Mouse (Mus musculus): ENCODE results near the gene Mgat4a.

Gene Mgat4a

DNA sequence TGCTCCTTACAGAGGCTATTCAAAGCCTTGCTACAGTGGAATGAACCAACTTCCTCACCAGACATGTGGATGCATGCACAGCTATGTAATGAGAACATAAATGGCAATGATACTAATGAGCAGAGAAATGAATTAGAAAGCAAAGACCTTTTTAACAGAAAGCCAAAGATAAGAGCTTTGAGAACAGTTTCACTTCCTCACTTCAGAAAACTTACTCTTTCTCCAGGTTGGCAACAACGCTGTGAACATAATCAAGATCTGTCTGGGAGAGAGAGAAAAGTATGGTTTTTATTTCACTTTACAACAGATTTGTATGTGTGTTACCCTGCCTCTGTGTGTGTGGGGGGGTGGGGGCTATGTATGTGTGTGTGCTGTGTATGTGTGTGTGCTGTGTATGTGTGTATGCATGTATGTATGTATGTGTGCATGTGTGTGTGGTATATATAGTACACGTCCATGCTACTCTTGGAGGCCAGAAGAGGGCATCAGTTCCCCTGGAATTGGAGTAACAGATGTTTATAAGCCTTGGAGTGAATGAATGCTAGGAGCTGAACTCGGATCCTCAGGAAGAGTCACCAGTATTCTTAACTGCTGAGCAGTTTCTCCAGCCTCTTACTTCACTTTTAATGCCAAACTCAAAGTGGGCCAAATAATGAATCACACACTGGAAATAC, 74.4 kb downstream of the Mgat4a start:
- DNase-seq (ENCODE audit: low spot score in 2 of 2) = no peak

DNA sequence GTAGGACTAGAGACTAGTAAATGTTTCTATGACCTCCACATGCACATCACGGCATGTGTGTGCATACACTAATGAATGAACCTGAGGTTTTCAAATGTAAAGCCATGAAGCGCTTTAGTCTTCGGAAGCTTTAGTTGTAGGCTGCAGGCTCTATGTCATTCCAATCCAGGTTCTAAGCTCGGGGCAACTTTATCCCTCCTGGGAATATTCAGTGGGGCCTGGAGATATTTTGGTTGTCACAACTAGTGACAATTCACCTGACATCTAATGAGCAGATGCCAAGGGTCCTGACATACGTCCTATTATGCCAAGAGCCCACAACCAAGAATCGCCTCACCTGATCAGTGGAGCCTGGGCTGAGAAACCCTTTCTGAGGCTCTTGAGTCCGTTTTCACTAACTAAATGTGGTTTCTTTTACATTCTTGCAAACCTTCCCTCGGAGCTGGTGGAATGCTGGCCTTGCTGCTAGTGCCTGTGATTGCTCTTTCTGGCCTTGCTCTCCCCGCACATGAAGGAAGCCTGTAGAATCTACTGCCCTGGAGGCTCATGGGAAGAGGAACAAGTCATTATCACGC, 75.9 kb downstream of the Mgat4a start:
- no peak for DNase-seq (ENCODE audit: low spot score in 2 of 2)

DNA sequence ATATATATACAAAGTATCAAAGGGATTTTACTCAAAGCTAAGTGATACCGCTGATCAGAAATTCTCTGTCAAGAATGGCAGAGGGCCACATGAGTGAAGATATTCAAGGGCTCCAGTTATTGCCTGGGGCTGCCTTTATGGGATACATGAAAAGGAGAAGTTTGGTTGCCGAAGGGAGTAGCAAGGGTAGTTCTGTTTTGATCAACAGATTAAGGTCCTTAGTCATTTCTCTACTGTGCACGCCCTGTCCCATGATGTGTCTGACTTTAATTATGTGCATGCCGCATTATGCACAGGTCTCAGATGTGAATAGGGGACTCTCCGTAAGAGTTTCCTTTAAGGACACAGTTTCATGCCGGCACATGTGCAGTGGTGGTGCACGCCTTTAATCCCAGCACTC, 83.3 kb downstream of the Mgat4a start:
- no peak for DNase-seq (ENCODE audit: low spot score in 2 of 2)

DNA sequence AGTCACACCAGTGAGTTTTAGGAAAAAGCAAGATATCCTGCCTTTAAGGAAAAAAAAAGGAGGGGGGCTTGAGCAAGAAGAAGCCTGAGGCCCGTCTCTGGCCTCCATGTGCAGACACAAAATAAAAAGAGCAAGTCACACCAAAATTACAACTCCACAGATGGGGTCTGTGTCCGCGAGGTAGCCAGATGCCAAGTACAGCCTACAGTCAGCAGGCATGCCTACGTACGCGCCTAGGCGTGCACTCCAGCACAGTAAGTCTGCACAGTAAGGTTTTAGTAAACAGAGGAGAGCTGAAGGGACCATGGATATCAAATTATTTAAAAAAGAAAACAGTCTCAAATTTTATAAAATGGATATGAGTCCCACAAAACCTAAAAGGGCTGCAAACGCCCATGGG, 89.5 kb downstream of the Mgat4a start:
- no peak for DNase-seq (ENCODE audit: low spot score in 2 of 2)

DNA sequence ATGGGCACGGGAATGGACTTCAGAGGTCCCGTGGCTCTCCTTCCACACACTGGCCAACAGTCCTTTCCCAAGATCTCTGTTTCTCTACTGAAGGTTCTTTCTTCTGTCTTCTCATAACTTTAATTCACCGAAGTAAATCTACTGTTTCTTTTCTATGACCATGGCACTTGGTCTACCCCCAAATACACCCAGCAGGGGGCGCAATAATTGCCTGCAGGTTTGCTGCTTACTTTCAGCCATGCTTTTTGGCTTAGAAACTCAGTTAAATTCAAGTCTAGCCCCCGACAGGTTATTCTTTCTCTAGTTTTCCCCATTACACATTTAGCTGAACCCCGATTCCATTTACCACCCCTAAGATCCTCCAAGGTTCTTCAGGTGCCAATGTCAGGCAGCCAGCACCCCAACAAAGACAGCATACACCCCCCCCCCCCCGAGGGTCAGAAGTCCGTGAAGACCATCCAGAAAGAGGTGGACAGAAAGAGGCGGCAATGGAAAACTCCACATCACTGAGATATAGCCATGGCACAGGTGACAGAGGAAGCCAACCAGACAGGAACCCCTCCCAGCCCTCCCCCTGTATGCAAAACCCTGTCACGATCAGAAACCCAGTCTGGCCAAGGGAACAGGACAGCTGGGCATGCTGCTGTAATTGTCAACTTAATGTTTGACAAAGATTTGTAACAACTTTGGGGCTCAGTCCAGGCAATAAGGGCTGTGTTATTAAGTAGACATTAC, 92.3 kb downstream of the Mgat4a start:
- peak; percentile 52 to 83 for DNase-seq (ENCODE audit: low spot score in 2 of 2)

DNA sequence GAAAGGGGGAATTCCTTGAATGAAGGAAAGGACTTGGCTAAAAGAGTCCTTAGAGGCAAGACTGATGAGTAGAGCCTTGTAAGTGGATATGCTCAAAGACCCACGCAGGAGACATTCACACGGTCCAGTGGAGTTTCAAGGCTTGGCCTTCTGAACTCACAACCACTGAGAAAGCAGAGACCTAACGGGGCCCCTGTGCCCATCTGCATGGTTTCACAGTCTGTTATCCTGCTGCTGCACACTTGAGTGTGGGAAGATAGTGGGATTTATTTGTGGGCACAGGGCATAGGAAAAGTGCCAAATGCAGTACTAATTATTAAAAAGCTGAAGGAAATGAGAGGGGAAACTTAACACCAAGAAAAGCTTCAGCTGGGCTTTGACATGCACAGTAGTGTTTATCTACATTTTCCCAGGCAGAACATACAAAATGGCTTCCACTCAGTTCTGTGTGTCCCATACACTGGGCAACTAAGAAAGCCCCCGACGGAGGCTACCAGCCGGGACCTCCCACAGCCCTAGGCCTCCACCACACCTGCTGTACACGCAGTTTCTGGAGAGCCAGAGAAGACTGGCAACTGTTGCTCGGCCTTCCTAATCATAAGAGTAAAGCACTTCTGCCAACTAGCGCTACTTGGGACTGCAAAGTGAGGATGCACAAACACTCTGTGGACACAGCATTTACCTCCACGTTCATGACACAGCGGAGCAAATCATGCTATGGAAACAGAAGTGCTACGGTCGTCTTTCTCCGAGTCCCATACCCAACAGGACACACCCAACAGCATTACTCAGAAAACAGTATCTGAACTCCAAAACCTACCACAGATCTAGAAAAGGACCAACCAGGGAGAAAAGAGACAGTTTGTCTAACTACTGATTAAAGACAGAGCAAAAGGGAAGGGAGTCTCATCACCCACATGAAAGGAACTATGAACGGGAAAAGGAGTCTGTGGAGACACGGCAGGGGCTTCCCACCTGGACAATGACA, 97.7 kb downstream of the Mgat4a start:
- no peak for DNase-seq (ENCODE audit: low spot score in 2 of 2)

DNA sequence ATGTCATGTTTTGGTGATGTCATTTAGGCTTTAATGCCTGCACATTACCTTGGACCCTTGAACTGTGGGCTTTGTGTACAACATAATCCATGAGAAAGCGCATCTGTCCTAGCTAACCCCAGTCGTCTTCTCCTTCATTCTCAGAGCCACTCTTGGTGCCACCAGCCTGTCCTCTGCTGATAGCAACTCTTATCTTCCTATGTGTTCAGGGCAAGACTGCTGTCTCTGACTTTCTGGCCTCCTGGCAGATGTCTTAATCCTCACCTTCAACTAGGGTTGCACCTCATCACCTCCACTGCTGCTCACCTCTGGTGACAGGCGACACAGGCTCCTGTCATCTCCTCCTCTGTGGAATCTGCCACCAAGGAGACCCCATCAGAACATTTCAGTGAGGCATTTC, 104.4 kb downstream of the Mgat4a start:
- no peak for DNase-seq (ENCODE audit: low spot score in 2 of 2)

DNA sequence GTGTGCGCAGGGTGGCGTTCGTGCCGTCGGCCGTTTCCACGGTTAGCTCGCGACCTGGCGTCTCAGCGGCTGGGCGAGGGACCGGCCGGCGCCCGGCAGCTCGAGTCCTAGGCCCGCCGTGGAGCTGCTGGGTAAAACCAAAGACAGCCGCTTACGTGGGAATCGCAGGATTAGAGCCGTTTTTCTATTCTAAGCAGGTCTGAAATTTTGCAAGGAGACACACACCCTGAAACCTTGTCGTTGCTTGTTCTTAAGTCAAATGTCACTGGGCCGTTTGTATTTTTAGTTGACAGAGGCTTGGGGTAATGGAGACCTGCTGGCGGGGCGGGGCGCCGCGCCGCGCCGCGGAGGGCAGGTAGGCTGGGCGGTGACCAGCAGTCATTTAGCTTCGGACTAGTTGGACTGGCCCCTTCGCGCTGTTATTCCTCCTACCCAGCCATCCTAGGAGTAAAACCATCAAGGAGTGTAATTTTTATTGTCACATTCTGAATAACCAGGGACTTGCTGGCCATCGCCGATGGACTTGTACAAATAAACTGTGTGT, 110.4 kb downstream of the Mgat4a start:
- peak in 1 of 2 experiments; percentile 51 for DNase-seq (ENCODE audit: low spot score in 2 of 2)

DNA sequence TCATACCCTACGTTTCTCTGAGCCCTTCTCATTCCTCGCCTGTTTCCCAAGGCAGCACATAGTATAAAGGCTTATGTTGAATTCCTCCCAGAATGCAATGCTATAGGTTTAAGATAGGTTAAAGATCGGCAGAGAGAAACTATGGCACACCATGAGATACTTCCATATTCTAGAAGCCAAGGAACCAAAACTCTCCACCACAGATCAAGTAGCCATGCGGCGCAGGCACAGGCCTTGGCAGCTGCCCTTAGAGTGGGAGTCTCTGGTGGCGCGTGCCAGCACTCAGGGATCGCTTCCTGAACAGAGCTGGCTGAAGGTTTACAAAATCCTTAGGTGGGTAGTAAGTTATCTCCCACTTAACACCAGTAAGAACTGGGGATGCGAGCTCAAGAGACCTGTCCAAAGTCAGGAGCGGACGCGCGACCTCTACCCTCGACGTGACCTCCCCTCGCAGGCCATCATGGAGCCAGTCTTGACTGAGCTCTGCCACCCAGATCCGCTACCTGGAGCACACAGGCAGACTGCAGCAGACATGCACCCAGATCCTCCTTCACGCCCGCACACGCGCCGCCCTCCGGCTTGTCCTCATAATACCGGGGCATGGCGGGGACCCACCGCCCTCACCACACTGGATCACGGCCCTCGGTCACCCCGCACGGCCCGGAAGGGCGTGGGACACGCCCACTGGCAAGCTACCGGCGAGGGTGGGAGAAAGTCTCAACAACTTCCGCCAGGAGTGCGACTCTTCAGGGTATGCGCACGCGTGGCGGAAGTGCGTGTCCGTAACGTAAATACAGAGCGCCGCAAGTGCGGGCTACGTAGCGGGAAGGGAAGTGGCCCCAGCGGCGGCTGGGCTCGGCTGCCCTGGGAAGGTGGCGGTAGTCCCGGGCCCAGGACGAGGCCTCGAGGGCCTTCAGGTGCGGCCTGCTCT, 111.2 kb downstream of the Mgat4a start, which contains the start of the genes Coa5 and Unc50:
TSS of gene Coa5 (minus strand) at position 738 of the 931 bp plus-strand sequence.
TSS of gene Unc50 (plus strand) at position 774 of the 931 bp plus-strand sequence.
- peak; percentile 83 to 93 for DNase-seq (ENCODE audit: low spot score in 2 of 2)

DNA sequence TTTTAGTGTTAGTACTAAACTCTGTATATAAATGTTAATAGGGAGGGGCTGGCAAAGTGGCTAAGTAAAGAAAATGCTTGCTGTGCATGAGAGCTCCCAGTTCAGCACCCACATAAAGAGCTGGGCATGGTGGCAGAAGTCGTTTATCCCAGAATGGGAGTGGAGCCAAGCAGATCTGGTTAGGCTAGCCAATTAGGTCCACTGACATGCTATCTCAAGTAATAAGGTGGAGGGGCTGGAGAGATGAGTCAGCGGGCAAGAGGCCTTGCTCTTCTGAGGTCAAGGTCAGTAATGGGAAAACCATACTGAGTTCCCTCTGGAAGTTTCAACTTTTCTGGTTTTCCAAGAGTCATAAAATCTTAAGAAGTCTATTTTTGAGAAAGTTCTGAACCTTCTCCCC, 111.9 kb downstream of the Mgat4a start:
- no peak for DNase-seq (ENCODE audit: low spot score in 2 of 2)

DNA sequence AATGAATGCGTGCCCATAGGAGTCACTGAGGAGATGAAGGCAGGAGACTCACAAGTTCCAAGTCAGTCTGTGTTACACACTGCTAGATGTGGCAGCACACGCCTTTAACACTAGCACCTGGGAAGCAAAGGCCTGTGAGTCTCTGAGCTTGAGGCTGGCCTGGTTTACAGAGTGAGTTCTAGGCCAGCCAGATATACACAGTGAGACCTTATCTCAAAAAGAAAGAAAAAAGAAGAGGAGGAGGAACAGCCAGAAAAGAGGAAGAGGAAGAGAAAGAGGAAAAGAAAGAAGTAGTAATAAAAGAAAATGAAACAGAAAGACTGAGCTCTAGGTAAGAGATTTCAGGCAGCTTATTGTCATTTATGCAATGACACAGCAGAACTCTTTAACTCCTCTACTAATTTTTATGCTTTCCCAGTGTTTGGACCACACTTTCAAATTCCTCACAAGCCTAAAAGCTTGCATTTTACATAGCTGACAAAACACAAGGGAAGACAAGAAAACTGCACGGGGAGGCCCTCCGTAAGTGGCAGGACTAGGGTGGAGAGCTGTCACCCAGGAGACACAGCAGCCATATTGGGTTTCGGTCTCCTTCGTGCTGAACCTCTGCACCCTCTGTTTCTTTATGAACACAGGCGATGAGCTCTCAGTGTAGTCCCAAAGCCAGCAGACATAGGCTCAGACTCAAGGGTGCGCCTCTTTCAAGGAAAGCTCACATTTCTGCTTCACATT, 113.5 kb downstream of the Mgat4a start:
- DNase-seq (ENCODE audit: low spot score in 2 of 2) = no peak

DNA sequence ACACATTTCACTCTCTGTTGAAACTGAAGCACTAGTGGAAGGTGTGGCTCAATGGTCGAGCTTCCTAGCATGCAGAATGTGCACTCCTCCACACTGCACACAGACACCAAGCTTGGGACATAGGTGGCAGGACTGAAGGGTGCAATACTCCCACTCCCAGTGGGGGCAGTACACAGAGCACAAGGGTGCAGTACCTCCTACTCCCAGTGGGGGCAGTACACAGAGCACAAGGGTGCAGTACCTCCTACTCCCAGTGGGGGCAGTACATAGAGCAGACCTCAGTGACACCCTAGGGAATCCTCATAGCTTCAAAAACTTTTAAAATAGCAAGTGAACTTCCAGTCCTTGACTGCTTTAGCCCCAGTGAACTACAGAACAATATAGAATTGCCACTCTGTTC, 121.4 kb downstream of the Mgat4a start:
- DNase-seq (ENCODE audit: low spot score in 2 of 2) = peak; percentile 67 to 80

DNA sequence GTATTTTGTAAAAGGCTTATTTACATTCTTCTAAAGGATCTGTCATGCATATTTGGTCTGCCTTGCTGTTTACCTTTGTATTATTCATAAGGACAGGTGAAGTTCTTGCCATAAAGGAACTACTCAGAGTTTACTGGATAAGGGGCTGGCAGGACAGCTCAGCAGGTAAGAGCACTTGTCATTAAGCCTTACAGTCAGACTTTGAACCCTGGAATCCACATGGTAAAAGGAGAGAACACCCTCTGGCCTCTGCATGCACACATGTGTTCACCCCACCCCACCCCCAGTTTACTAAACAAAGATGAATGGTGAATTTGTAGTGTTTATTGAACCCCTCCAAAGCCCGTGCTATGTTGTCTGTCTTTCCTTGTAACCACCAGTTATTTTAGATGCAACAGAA, 125.4 kb downstream of the Mgat4a start:
- no peak for DNase-seq (ENCODE audit: low spot score in 2 of 2)

DNA sequence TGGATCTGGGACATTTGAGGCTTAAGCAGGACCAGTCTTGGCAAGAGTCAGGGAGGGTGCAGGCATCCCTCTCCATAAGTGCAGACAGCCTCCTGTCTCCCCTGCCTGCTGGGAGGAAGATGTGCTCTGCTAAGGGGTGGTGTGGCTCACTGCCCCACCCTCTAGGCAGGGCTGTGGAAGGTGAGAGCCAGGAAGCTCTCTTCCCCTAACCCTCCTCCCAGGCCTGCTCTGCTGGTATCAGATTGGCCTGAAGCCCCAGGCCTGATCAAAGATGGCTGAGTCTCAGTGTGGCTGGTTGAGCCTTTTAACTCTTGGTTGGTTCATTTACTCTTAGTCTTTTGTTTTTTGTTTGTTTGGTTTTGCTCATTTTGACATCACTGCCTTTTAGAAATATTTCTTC, 131.2 kb downstream of the Mgat4a start:
- no peak for DNase-seq (ENCODE audit: low spot score in 2 of 2)

DNA sequence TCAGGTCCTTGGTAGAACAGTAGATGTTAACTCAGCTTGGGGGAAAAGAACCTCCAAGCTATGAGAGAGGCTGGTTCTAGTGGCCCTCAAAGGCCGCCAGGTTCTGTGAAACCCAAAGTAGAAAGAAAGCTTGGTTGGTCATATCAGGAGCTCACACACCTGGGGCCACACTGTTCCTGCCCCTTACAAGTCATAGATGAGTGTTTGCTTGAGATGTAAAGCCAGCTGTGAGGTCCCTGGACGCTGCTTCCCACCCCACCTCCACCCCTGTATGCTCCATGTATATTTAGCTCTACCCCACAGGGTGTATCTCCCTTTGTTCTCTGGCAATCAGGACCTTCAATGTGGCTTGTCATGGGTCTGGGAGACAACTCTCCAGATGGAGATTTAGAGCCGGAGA, 132.1 kb downstream of the Mgat4a start:
- no peak for DNase-seq (ENCODE audit: low spot score in 2 of 2)

DNA sequence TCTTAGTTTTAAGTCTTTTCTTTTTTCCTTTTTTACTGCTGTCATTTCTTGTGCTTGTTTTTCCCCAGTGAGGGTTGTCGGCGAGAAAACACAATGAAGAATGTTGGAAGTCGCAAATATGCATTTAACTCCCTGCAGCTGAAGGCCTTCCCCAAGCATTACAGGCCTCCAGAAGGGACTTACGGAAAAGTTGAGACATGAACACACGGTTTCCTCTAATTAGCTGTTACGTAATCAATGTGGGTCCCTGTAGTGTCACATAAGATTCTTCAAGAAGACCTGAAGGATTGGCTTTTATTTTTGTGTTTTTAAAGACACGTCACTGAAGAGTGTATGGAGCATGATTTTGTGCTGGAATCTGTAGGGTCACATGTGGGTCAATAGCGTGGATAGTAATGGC, 132.8 kb downstream of the Mgat4a start:
- no peak for DNase-seq (ENCODE audit: low spot score in 2 of 2)

DNA sequence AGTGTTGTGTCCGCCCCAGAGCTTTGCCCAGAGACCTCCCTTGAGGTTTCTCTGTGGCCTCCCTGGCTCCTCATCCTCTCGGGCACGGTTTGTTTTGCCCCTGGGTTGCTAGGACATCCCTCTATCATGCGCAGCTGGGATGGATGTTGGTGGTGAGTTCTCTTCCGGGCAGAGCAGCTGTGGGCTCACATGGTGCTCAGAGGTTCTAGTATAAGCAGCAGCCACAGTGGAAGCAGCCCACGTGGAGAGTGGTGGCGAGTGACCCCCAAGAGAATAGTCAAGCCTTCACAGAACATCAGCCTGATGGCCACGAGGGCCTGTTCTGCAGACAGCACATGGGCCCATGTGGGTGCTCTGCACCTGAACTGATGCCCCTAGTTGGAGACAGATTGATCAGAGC, 133.6 kb downstream of the Mgat4a start:
- DNase-seq (ENCODE audit: low spot score in 2 of 2) = no peak

DNA sequence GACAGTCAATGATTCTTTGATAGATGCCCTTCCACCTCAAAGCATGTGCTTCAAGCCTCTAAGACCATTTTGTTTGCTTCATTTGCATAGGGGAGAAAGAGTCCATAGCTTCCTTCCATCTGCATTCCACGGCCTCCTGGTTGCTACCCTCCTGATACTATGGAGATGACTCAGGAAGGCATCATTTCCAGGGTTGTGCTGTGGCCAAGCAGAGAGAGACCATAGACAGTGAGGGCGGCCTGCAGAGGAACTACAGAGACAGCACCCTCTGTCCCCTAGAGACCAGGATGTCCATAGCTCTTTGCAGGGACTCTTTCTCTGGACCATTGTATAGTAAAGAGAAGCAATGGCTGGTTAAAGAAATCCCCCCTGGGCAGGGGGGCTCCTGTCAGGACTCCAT, 135.7 kb downstream of the Mgat4a start:
- no peak for DNase-seq (ENCODE audit: low spot score in 2 of 2)

DNA sequence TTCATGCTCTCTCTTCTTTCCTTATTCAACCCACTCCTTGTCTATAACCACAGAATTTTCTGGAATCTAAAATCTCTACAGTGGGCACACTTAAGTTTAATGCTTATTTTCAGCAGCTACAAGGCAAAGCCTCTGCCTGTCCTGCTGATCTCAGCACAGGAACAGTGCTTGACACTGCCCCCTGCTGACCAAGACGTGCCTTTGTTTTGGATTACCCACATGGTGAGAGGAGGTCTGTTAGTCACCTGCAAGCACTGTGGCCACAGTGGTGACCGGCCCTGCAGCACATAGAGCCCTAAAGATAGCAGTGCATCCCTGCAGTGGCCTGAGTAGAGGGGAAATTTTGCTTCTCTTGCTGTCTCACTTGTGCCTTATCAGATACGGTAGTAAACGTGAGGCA, 139.1 kb downstream of the Mgat4a start:
- peak; percentile 20 to 71 for DNase-seq (ENCODE audit: low spot score in 2 of 2)

DNA sequence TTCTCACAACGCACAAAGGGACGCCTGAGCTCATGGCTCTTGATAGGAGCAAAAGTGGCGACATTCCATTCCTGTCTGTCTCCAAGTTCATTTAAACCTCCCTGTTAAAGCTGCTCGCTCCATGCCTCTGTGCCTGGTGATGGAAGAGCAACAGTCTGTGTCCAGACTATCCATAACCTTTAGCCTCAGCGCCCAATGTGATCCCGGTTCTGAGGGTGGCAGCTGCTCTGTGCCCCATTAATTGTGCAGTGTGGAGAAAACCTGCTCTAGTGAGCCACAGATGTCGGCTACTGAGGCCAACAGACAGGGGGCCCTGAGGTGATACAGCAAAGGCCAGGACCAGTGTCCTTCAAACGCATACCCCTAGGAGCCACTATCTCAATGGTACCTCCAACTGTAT, 141.1 kb downstream of the Mgat4a start:
- no peak for DNase-seq (ENCODE audit: low spot score in 2 of 2)
